Mouse (Mus musculus): ENCODE measurements around the gene Ankrd35.

GRCm38 (mm10) chr3:96639219-96639618, 30.7 kb upstream of the Ankrd35 start:
- no peak for TF ChIP-seq GATA1 (IDR thresholded peaks at IDR 0.05; ENCODE audit: borderline replicate concordance, low read length)
- TF ChIP-seq FLI1 (IDR thresholded peaks at IDR 0.05; ENCODE audit: low read length), result no peak
